Mouse (Mus musculus) cerebellum, adult 11 months (tissue): ENCODE data around the gene Rapgef5.

Source experiments
- DNase-seq: peaks from one replicate; pipeline ENCODE4 v3.0.0; 2022

The Rapgef5 gene

DNA sequence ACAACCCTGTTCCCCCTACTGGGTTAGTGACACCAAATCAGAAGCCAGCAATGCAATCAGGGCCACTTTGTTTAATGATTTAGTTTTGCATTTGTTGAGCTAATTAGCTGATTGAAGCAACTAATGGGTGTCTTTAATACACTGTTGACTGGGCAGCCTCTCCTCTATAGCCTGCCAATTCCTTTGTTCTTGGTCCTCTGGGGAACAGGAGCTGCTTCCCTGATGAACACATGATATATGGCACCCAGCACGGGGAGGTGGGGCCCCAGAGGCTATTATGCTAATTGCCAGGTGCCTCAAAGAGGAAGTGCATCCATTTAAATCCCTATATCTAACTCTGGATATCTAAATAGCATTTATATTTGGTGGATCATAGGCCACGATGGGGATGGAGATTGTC, 111.0 kb downstream of the Rapgef5 start:
- no peak for DNase-seq

DNA sequence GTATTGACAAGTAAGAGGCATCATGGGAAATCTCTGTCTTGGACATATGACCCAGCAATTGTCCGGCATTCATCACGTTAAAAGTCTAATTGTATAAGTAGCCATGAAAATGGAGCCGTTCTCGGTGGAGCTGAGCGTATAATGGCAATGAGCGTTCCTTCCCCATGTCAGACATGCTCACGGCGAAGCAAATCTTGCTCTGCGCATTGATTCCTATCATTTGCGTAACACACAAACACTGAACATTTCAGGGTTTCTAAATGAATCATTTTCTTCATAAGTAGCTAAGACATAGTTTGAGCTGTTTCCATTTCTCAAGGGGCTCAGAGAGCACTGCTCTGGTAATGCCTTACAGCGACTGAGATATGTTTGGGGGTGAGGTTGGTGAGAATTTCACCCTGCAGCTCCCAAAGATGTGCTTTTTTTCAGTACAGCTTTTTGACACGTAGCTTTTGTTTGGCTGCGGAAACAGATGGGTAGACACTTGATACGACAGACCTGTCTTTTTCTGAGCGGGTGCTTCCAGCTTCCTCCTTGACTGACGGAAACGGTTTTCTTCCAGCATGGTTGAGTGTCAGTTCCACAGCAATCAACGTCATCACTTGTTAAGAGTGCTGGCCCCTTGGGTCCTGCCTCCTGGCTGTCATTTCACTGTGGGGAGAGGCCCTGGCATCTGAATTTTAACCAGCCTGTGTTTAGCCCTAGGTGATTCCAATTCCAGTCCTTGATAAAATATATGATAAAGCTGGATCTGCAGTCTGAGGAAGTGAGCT, 112.2 kb downstream of the Rapgef5 start:
- DNase-seq, result no peak

DNA sequence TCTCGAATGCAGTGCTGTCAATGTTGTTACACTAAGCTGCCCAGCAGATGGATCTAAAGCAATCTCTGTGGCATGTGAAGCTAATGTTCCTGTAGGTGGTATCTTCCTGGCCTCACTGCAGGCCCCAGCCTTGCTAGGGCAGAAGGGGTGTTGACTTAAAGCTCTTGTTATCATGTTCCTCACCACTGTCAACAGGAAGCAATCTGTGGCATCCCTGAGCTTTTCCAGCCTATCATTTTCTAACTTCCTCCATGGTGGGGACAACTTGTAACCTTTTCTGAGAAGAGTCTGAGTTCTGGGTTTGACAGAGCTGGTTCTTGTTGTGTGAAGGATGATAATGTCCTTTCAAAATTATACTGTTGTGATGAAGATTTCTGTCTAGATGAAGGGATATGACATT, 115.9 kb downstream of the Rapgef5 start:
- DNase-seq, result no peak

DNA sequence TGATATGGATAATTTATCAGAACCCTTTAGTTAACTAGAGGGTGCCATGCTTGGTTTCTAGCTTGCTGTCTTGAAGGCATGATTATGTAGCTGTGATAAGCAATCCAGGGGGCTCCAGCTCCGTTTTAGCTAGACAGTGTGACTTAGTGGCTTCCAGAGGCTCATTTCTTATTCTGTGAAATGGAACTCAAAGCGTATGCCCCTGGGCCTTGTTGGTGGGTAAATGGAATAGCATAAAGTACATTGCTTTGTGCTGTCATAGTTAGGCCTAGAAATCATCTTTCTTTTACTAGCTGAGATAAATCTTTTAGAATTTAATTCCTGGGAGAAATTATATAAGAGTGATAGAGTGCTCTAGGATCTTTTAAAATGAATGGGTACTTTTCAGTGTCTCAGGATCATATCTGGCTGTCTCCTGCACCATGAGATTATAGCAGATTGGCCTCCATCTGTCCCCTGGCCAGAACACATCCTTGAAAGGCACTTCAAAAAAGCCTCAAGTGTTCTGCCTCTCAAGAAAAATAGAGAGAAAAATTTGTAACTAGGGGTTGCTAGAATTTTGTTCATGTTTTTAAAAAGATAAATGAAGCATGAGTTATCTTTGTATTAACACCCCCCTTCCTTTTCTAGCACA, 120.0 kb downstream of the Rapgef5 start:
- no peak for DNase-seq

DNA sequence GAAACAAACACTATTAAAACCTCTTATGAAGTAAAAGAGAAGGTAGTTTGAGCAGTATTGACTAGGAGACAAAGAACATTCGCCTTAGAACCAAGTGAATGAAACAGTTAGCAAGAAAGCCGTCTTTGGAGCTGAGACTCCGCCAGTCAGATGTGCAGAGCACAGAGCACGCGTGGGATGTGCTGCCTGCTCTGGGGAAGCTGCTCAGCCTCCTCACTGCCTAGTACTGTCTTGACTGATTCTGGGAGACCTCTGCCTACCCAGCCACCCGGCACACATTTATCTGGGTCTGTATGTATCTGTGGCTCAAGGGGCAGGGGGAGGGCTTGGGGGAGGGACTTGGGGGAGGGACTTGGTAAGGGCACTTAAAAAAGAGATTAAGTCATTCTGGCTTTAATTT, 120.7 kb downstream of the Rapgef5 start:
- DNase-seq, result no peak

DNA sequence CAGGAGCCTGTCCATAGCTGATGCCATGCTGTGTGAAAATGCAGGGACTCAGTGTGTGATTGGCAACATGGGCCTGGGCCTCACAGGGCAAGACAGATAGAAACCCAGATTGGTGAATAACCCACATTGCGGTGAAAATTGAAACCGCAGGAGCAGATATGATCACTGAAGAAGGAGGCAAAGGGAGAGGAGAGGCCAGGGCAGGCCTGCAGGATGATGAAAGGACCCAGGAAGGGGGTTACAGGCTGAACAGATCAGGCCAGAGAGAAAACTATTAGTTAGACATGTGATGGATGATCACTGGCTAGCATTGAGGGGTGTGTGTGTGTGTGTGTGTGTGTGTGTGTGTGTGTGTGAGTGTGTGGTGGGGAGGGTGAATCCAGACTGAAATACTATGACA, 122.6 kb downstream of the Rapgef5 start:
- DNase-seq, result no peak

DNA sequence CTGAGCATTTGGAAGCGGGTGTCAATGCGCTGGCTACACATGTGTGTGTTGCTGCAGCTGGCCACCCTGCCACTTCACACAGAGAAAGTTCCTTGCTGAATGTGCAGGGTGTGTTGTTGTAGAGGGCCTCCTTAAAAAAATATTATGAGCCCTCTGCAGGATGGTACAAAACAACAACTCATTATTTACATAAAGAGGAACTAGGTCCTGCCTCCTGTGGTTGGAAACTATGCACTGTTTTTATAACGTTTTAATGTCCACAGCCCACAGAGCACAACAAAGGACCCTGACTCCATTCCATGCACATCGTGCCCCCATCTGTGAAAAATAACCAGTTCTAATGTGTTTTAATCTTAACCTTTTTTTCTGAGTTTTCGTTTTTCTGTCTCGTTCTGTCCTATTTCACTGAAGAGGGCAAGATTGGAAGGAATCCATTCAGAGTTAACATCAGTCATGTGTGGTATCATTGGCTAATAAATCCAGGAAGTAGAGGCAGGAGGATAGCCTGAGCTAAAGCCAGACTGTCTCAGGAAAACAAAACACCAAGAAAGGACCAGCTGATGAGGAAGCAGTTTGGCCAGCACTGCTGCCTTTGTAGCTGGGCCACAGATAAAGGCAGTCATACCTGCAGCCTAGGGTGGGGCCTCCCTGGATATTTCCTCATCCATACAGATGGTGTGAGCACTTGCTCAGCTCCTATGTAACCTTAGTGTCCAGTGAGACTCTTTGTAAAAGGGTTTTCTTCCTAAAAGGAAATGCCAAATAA, 123.3 kb downstream of the Rapgef5 start:
- DNase-seq, result no peak

DNA sequence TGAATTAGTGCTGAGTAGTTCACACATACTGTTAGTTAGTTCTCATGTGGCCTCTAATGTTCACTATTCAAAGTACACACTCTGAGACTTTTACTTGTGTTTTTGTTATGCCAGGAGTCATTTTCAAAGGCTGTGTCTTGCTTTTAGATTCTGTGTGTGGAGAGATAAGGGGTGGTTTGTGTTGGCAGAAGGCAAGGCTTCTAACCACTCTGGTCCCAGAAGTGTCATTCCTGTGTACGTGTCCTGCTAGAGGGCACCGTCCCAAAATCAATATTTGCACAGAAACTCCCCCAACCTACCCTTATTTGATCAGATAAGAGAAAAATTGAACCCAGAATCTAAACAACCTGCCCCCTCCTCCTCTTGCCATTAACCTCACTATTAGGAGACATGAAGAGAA, 126.2 kb downstream of the Rapgef5 start:
- no peak for DNase-seq

DNA sequence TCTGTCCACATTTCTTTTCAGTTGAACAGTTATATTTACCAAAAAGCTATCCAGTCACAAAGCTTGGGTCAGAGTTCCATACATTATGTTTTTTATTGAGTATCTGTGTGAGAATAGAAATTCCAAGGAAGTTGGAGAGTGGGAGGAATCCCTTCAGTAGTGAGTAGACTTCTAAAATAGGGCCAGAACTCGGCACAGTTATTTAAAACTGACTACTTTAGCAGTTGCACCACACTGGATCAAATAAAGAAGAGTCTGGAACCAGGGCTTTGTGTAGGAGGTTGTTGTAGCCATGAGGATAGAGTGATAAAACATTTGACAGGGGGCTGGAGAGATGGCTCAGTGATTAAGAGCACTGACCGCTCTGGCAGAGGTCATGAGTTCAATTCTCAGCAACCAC, 129.5 kb downstream of the Rapgef5 start:
- DNase-seq, result no peak

DNA sequence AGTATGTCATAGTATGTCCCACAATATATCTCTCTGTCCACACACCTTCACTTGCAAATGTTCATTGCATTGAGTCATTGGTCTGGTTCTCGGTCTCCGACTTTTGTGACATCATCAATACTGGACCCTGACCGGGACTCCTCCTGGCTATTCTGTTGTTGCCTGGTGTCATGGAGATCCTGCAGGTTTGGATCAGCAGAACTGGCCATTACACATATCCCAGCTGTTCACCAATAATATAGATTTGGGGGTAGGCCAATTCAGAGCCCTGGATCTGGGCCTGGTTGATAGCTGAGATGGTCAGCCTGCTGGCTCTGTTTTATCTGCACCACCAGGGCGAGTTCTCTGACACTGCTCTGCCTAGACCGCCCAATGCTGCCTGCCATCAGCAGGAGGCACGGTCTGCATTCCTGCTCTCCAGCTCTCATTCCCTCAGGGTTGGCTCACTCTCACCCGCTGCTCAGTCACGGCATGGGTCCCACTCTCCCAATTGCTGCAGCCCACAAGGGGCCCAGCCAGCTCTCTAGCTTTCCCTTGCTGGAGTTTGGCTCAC, 137.7 kb downstream of the Rapgef5 start:
- DNase-seq, result no peak

DNA sequence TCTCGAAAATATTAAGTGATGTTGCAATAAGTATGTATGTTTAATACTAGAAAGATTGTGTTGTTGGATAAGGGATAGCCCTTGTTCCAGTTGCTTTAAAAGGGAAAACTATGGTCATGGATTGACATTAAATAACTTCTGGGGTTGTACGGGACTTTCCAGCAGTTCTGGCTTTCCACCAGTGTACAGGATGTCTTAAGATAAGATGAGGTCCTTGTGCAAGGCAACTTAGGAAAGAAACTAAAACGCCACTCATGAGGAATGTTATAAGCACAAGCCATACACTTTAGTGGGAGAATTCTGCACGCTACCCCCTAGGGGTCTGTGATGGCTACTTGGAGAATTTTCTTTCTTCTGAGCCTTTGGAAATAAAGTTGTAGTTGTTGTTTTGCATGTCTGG, 140.7 kb downstream of the Rapgef5 start:
- DNase-seq, result no peak

DNA sequence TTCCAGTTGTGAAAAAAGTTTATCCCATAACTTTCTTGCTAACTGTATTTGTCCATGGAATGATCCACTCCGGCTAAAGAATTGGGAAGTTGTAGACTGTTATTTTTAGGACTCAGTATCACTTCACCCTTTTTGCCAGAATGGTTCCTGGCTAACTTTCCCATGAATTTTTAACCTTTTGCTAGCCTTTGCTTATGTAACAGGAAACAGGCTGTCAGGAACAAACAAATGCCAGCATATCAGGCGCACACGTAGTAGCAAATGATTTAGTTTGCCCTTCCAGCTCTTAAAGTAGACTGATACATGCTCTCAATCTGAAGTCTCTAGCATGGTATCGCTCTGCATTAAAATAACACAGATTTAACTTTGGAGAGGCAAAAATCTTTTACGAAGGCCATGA, 141.5 kb downstream of the Rapgef5 start:
- DNase-seq, result no peak

DNA sequence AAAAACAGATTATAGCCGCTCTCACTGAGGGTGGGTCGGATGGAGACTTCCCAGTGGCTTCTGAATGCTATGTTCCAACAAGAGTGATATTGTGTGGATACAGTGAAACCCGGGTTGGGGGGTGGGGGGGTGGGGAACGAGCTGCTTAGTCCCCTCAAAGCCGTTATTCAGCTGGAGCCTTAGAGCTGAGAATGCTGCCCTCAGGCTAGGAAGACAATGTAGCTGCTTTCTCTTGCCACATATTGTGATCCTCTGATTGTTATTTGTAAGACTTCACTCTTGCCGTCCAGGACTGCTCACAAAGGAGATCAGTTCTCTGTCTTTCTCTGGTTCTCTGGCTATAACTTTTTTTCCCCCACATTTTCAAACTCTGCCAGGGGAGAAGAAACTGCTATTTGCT, 142.5 kb downstream of the Rapgef5 start:
- DNase-seq, result no peak

DNA sequence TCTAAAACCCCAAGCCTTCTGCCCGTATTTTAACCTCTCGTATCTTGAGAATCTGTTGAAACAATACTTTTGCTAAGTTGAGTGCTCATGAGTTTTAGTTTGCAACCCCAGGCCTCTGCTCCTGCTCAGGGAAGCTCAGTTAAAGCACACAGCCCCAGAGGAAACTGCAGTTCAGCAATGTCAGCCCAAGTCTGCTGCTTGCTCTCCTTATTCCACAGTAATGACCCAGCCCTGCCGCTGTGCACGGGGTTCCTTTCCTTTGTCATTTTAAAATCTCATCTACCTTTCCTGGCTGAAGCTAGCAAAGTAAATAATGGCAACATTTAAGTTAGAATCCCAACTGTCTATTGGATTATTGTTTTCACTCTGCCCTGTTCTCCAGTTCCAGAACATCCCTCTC, 144.1 kb downstream of the Rapgef5 start:
- no peak for DNase-seq

DNA sequence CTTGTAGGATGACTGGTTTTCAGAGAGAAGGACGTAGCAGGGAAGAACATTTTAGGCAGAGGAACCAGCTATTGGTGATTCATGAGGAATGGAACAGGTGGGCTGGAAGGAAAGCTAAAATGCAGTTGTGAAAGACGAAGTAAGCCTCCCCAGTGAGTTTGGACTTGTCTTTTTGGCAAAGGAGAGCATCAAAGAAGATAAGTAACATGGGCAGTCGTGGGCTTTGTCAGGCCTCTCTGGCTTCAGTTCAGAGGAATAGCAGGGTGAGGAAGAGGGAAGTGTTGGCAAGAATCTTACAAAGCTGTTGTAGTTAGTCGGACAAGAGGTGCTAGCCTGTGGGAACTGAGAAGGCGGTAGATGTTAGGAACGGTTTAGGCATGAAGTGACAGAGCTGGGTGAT, 145.6 kb downstream of the Rapgef5 start:
- DNase-seq, result no peak

DNA sequence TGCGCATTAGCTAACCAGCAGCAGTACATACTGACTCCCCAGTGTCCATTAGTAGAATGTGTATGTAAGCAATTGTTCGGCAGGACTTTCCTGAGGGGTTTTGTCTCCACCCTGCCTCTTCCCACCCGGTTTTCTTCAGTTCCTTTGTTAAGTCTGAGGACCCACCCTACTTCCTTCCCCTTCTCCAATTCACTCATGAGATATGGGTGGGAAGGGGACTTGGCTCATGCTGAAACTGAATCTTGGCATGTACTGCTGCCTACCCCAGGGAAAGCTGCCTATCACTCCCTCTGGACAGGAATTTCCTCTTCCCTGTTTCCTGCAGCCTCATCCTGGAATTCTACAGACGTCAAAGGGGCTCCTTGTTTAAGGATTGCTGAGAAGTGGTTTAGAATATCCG, 147.4 kb downstream of the Rapgef5 start:
- DNase-seq, result no peak

DNA sequence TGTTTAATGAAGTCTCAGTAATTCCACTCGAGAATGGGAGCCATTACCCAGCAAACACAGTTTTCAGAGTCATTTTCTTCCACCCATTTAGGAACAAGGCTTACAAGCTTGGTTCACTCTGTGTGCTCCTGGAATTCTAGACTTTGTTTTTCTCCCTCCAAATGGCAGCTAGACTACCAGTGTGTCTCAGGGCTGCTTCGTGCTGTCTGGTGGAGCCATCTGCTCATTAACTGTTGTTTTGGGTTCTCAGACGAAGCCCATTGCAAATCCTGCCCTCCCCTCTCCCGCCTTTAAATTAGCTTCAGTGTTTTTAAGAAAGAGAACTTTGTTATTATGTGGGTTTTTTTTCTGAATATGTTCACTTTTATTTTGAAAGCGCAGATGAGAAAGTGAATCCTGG, 148.4 kb downstream of the Rapgef5 start:
- no peak for DNase-seq

DNA sequence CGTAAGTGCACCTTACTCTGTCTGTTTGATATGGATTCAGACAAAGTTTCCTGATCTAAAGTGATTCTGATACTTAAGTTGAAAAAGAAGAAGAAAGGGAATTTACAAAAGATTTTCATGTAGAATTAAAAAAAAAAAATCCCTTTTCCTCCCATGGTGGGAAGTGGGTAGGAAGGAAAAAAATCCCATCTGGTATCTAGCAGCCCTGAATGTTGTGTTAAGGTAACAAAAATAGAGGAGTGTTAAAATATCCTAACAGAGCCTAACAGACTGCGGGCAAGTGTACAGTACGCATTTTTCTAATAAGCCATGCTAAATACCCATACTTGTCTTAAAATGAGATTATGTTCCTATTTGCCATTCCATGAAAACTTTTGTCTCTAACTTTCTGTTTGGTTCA, 150.1 kb downstream of the Rapgef5 start:
- no peak for DNase-seq

DNA sequence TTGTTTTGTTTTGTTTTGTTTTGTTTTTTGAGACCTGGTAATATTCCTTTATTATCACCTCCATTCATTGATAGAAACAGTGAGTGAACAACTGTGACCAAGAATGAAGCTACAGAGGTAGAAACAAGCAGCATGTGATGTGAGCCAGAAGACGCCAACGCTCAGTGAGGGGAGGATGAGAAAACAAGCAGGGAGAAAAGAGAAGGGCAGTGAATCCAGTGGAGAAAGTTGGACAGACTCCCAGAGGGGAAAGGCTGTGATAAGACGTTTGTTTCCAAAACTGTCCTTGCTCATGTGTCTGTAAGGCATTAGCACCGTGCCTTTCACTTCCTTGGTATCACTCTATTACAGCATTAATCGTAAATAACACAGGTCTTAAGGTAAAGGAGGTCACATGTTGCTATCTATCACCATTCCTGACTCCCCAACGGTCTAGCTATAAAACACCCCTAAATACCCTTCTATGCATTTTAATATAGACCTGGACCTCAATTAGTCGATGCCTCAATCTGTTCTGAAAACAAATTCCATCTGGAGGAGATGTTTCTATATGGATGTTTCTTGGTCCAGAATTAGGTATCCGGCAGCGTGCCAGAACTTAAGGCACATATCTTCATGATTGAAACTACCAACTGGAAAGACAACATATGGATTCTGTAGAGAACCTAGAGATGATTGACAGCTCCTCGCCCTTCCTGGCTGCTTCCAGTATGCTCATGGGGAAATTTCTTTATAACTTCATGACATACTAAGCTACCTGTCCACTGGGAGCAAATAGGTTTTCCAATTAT, 153.5 kb downstream of the Rapgef5 start:
- DNase-seq, result no peak

DNA sequence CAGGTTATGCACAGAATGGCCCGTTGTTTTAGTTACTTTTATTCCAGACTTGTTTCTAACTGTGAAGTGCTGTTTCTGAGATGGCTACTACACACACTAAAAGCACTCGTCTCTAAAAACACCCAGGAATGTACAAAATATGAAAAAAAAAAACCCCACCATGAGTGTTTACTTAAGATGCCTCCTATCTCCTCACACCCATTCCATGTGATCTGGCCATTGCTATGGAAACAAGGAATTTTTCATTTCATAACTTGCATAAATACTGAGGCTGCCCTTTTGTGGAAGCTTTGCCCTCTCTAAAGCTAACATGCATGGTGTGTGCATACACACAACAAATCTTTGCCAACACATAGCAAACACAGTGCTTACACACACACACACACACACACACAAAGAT, 156.9 kb downstream of the Rapgef5 start:
- no peak for DNase-seq

DNA sequence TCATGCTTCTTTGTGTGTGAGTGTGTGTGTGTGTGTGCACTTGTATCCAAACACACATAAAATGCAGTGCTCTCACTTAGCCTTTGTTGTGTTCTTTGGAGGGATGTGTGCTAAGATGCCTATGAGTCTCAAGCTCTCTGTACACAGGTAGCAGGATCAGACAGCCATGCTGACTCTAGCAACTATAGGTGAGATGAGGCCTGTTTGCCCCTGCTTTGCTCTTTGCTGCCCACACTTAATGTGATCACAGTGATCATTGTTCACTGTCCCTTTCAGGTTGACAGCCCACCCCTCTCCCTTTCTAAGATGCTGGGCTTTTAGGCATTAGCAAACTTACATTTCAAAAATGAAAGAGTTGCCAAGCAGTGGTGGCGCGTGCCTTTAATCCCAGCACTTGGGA, 158.2 kb downstream of the Rapgef5 start:
- no peak for DNase-seq

DNA sequence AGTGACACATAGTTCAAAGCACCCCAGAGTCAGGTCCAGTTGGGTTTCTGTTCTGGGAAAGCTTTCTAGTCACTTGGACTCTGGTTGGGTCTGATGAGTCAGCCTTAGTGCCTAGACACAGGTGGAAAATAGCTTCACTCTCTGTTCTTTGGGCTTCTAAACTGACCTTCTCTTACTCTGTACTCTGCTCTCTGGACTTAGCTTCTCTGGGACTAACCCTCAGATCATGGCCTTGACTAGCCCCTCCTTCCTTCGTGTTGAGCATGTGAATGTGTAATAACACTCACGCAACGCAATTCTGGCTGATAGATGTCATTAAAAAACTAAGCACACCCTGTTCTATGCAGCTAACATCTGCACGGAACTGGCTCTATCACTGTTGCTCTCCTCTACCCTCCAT, 160.0 kb downstream of the Rapgef5 start:
- no peak for DNase-seq

DNA sequence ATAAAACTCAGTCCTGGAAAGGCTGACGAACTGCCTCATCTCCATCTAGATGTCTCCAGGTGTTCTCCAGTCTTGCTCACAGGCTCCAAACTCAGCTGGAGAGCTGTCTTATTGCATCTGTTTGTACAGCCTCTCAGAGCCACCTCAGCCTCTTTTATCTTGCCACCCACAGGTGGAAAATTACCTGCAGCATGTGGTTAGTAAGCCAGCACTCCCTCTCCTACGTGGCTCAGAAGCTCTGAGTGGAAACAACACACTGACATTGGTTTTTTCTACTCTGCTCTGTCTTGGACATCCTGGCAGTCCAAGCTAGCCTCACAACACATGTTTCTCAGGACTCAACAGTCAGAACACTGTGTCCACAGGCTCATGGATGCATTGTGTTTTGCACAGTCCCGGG, 162.6 kb downstream of the Rapgef5 start:
- no peak for DNase-seq
